Mouse (Mus musculus): ENCODE measurements at regions not wholly inside any gene's neighbourhood (a gene's known extent, or its start where the extent isn't known, plus 50 kb on each side); places are given as distances from the start of the nearest gene placed in this dataset.

DNA sequence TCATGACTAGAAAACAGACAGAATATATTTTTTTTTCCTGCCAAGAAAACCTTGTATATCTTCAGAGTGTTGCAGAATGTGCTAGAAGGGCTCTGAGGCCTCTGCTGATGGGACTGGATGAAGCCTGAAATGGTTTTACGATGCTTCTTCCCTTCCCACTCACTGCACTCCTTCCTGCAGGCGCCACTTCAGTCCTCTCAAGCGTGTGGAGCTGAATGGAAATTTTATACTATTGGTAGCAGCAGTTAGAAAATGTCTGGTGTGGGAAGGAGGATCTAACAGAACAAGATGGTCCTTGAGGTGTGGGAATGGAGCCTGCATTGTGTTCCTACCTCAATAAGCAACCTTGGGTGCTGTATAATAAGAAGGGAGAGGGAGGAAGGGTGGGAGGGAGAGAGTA lies 166.1 kb upstream of the Smlr1 start:
- TF ChIP-seq CTCF (IDR thresholded peaks at IDR 0.05; ENCODE audit: borderline replicate concordance, extremely low read depth, insufficient read depth, insufficient read length) = no peak
- no peak for TF ChIP-seq POLR2A (IDR thresholded peaks at IDR 0.05; ENCODE audit: borderline replicate concordance, extremely low read depth, insufficient read depth, insufficient read length, poor library complexity, severe bottlenecking)
- DNase-seq (ENCODE audit: low read depth) = no peak

DNA sequence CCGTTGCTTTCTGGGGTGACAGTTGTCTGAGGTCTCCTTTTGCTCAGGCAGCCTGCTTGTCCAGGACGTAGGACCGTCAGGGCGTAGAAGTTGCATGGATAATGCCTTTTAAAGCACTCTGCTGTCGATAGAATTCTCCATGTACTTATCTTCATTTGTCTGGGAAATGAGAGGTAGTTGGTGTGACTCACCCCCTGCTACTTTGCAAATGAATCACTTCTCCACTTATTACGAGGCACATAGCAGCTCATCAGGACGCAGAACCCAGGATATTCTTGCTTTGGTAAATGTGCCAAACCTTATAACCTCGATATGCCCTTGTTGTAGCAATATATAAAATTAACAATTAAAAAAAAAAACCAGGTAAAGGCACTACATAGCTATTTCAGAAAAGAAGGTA lies 159.7 kb upstream of the Smlr1 start:
- TF ChIP-seq POLR2A (IDR thresholded peaks at IDR 0.05; ENCODE audit: borderline replicate concordance, extremely low read depth, insufficient read depth, insufficient read length, poor library complexity, severe bottlenecking) = no peak
- DNase-seq (ENCODE audit: low read depth) = no peak

DNA sequence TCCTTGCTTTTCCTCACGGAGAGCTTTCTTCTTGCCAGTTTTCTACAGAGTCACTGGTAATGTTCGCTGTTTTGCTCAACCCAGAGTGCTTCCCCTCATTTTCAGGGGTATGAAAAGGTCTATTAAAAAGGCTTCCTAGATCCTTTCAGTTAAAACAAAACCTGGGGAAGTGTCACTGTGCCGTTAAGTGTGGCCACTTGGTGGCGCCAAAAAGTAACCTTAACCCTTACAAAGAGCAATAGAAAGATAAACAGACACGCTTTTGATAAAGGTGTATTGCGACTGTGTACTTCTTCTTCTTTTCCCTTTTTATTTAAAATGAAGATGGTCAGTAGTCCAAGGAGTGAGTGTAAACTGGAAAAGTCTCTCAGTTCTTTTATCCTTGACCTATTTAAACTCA lies 145.2 kb upstream of the Smlr1 start:
- peak; percentile 89 for DNase-seq (ENCODE audit: low read depth)
- TF ChIP-seq POLR2A (IDR thresholded peaks at IDR 0.05; ENCODE audit: borderline replicate concordance, extremely low read depth, insufficient read depth, insufficient read length, poor library complexity, severe bottlenecking) (no peak), CTCF (IDR thresholded peaks at IDR 0.05; ENCODE audit: borderline replicate concordance, extremely low read depth, insufficient read depth, insufficient read length) (peak; percentile 77; the same call in 1 of the 2 replicates)

DNA sequence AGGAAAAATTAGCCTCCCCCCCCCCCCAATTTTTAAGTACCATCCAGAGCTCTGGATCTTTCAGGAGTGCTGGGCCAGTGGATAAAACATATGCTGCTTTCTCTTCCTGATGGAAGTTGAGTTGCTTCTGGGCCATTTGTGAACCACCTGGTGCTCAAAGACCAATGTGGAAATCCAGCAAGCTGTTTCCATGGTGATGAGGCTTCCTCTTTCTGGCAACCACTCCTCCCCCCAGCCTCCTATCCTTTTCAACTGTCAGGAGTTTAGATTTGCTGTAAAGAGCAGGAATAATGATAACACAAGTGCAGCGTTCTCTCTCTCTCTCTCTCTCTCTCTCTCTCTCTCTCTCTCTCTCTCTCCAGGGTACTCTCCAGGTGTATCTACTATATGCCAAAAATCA lies 141.8 kb upstream of the Smlr1 start:
- TF ChIP-seq POLR2A (IDR thresholded peaks at IDR 0.05; ENCODE audit: borderline replicate concordance, extremely low read depth, insufficient read depth, insufficient read length, poor library complexity, severe bottlenecking) (no peak), CTCF (IDR thresholded peaks at IDR 0.05; ENCODE audit: borderline replicate concordance, extremely low read depth, insufficient read depth, insufficient read length) (no peak)
- peak; percentile 85 for DNase-seq (ENCODE audit: low read depth)

DNA sequence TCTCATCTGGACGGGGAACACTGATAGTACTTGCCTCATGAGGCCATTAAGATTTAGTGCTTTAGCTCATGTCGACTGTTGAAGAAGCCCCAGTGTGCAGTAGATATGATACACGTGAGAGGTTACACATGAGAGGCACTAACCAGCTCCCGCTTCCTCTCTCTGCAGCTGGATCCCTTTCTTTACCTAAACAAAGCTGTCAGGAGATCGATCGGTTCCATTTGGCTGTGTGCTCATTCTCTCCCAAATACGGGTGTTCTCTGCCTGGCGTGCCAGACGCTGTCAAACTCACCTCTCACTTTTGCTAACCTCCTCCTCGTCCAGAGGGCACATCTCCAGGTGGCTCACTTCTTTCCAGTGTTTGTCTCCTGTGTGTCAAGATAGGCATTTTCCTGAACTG lies 139.3 kb upstream of the Smlr1 start:
- TF ChIP-seq CTCF (IDR thresholded peaks at IDR 0.05; ENCODE audit: borderline replicate concordance, extremely low read depth, insufficient read depth, insufficient read length) = no peak
- TF ChIP-seq POLR2A (IDR thresholded peaks at IDR 0.05; ENCODE audit: borderline replicate concordance, extremely low read depth, insufficient read depth, insufficient read length, poor library complexity, severe bottlenecking) = no peak

DNA sequence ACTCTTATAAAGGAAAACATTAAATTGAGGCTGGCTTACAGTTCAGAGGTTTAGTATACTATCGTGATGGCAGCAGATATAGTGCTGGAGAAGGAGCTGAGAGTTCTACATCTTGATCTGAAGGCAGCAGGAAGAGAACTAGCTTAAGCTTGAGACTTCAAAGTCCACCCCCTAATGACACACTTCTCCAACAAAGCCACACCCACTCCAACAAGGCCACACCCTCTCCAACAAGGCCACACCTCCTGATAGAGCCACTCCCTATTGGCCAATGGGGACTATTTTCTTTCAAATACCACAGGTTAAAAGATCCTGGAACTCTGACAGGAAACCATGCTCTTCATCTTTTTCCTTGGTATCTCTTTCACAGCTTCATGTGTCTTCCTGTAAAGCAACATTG lies 134.0 kb upstream of the Smlr1 start:
- TF ChIP-seq CTCF (IDR thresholded peaks at IDR 0.05; ENCODE audit: borderline replicate concordance, extremely low read depth, insufficient read depth, insufficient read length) (no peak), POLR2A (IDR thresholded peaks at IDR 0.05; ENCODE audit: borderline replicate concordance, extremely low read depth, insufficient read depth, insufficient read length, poor library complexity, severe bottlenecking) (no peak)
- no peak for DNase-seq (ENCODE audit: low read depth)

More for the DNA sequence above, 139.3 kb upstream of the Smlr1 start:
- DNase-seq (ENCODE audit: low read depth) = no peak

DNA sequence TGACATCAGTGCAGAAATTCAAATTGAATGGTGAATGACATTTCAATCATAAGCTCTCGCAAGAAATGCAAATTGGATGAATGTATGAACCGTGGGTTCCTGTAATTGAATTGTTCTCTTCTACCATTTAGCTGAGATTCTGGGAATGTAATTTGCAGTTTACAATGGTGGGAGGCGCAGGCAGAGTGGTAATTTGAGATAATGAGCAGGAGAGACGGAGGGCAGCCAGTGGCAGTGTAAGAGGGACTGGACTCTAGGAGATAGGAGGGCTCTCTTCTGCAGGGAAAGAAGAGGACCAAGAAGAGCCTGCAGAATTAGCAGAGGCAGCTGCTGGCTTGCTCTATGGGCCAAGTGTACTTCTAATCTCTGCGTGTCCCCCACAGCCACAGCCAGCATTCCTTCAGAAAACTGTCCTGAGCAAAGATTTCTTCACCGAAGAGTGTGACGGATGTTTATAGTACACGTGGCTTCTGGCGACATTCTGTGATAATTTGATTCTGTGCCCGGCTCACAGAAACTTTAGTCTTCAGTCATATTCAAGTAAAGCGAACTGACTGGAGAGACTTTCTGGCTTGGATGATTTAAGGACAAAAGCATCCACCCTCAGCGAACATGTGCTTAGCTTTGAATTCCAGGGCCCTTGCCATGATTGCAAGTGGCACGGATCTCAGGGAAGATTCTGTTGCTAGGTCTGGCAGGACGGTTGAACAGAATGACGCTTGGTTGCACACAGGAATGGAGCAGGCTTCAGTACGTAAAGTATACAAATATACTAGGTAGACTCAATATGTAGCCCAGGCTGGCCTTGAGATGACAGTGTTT lies 116.9 kb upstream of the Smlr1 start:
- TF ChIP-seq CTCF (IDR thresholded peaks at IDR 0.05; ENCODE audit: borderline replicate concordance, extremely low read depth, insufficient read depth, insufficient read length) (no peak), POLR2A (IDR thresholded peaks at IDR 0.05; ENCODE audit: borderline replicate concordance, extremely low read depth, insufficient read depth, insufficient read length, poor library complexity, severe bottlenecking) (no peak)
- DNase-seq (ENCODE audit: low read depth) = peak; percentile 36

DNA sequence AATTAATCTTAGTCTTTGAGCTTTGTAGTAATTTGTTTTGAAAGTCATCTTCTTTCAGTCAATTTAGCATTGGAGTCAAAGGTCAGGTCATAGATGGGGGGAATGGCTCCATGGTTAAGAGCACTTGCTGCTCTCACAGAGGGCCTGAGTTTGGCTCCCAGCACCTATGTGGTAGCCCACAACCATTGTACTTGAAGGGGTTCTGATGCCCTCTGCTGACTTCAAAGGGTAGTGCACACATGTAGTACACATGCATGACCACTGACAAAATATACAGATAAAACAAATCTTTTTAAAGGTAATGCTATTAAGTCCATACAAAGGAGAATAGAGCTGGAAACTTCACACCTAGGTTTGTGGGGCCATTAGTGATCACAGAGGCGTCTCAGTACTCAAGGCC lies 111.7 kb upstream of the Smlr1 start:
- no peak for DNase-seq (ENCODE audit: low read depth)
- TF ChIP-seq CTCF (IDR thresholded peaks at IDR 0.05; ENCODE audit: borderline replicate concordance, extremely low read depth, insufficient read depth, insufficient read length) (no peak), POLR2A (IDR thresholded peaks at IDR 0.05; ENCODE audit: borderline replicate concordance, extremely low read depth, insufficient read depth, insufficient read length, poor library complexity, severe bottlenecking) (no peak)

DNA sequence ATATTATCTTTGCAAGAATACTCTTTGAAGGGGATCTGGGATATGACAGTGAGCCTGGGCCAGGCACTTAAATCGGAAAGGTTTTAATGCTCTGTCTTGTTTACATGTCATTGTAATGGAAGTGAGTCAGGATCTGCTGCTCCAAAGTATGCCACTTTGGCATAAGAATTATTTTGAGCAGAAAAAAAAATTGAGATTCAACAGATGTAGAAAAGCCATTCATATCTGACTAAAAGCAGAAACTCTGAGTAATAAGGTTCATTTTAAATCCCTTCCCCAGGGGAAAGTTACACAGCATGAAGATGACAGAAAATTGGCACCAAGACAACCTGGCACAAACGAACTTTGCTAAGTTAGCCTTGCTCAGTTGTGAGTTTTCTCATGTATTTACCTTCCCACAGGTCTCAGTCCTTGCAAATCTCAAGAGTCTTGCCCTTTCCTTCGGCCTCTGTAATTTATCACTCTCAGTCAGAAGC lies 107.5 kb upstream of the Smlr1 start:
- DNase-seq (ENCODE audit: low read depth) = peak; percentile 43
- TF ChIP-seq POLR2A (IDR thresholded peaks at IDR 0.05; ENCODE audit: borderline replicate concordance, extremely low read depth, insufficient read depth, insufficient read length, poor library complexity, severe bottlenecking) (no peak), CTCF (IDR thresholded peaks at IDR 0.05; ENCODE audit: borderline replicate concordance, extremely low read depth, insufficient read depth, insufficient read length) (no peak)

DNA sequence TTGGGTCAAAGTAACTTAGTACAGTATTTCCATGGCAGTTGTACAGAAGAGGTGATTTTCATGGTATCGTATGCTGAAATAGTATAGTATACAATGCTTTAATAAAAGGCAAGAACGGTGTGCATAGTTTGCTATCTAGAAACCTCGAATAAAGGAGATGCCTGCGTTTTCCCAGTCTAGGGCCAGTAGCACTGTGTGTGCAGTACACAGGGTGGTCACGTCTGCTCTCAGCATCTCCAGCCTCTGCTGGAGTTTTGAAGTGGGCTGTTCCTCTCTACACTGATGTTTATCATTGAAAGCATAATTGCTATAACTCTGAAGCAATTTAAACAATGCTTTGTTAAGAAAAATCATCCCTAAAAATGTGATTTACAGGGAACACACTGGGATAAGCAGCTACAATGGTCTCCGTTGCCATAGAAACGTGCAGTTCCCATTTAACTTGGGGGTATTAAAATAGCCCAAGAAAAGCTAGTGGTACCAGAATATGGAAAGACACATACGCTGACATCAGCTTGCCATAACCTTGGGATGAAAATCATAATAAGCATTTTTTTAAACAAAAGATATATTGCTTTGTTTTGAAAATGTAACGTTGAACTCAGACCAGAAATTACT lies 106.1 kb upstream of the Smlr1 start:
- TF ChIP-seq POLR2A (IDR thresholded peaks at IDR 0.05; ENCODE audit: borderline replicate concordance, extremely low read depth, insufficient read depth, insufficient read length, poor library complexity, severe bottlenecking) = no peak
- no peak for TF ChIP-seq CTCF (IDR thresholded peaks at IDR 0.05; ENCODE audit: borderline replicate concordance, extremely low read depth, insufficient read depth, insufficient read length)
- peak; percentile 46 for DNase-seq (ENCODE audit: low read depth)

DNA sequence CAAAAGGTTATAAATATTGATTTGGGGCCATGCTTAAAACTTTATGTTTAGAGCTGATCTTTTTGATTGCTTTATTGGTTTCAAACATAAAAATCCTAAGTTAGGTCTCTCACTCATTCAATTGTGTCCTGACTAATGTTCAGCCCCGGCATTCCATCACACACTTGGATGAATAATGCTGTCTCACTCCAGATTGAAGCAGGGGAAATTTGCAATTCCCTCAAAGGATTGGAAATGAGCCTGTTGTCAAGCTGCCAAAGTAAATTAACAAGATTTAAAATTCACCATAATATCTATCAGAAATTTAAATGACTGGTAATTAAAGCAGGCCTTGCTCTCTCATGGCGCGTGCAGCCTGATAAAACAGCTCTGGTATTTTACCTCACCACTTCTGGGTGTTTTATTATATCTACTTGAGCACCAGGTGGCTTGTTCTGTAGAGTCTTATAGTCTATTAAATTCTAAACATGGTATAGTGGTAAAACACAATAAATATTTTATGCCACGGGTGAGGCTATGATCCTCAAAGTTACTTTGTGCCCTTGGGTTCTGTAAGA lies 97.1 kb upstream of the Smlr1 start:
- peak; percentile 91 for DNase-seq (ENCODE audit: low read depth)

More for the DNA sequence above, 97.1 kb upstream of the Smlr1 start:
- no peak for TF ChIP-seq CTCF (IDR thresholded peaks at IDR 0.05; ENCODE audit: borderline replicate concordance, extremely low read depth, insufficient read depth, insufficient read length)
- TF ChIP-seq POLR2A (IDR thresholded peaks at IDR 0.05; ENCODE audit: borderline replicate concordance, extremely low read depth, insufficient read depth, insufficient read length, poor library complexity, severe bottlenecking) = no peak
